ENCODE assay signal across 10 mouse cellular contexts in genomic region chrX:153707735-153708134, GRCm38 (mm10). TPM values are rescaled to one million over a fixed set of nuclear protein-coding genes. Genes with fewer than 3 reads are reported as not detected.
A peak's percentile ranks its signal among the peaks of the same experiment; 100 is the strongest.
DNase-seq lines count a peak whose midpoint lies in the region; ATAC-seq and TF ChIP-seq lines count a peak whose summit lies in the region.
"Had no signal": no experiment of that assay in that cellular context is flagged by ENCODE, and none has a peak within 500 bp of the region (broad histone marks: within the 10 kb centered on the region; RNA-seq: fewer than 3 reads in every experiment).

No protein-coding gene starts in this region.

- ATAC-seq in kidney, embryonic 15.5 days (replicated peaks; ENCODE audit: low FRiP score), result no peak

- H3K27ac ChIP-seq in kidney, adult 2 months (ENCODE audit: insufficient read depth, low read depth, low read length), result no peak overlapping the region
- no peak overlapping the region for H3K27ac ChIP-seq in kidney, embryonic 15.5 days
- H3K27ac ChIP-seq: heart, embryonic 15.5 days; liver, embryonic 15.5 days had no signal

- H3K4me3 ChIP-seq in kidney, adult 2 months (ENCODE audit: insufficient read depth, low read depth, low read length), result no peak overlapping the region
- no peak overlapping the region for H3K4me3 ChIP-seq in kidney, embryonic 15.5 days (replicated peaks)
- H3K4me3 ChIP-seq: heart, embryonic 15.5 days; liver, embryonic 15.5 days had no signal

- DNase-seq in adrenal gland, postnatal 10 days, result peak; percentile 22
- DNase-seq in adrenal gland, adult 18-20 months (ENCODE audit: low spot score in 2 of 2), result no peak
- DNase-seq in kidney, adult 2 months, result no peak
- DNase-seq in urinary bladder, postnatal 25 days (ENCODE audit: low spot score), result peak; percentile 9
- no peak for DNase-seq in urinary bladder, postnatal 36 days (ENCODE audit: low spot score in 2 of 2)
- DNase-seq in spleen, adult 18-20 months, result no peak
- DNase-seq in thymus, adult 18-20 months, result no peak

- no peaks in the 10 kb centered on the region for H3K9me3 ChIP-seq in kidney, embryonic 15.5 days (replicated peaks)
- H3K9me3 ChIP-seq: heart, embryonic 15.5 days; liver, embryonic 15.5 days had no signal

- no peaks in the 10 kb centered on the region for H3K27me3 ChIP-seq in kidney, adult 2 months (replicated peaks; ENCODE audit: control insufficient read depth, insufficient read depth, low read length)
- H3K27me3 ChIP-seq in kidney, embryonic 15.5 days, result 0 out of 2 replicates have a peak, but pooled peaks cover 12% of the 10 kb centered on the region
- H3K27me3 ChIP-seq: heart, embryonic 15.5 days; liver, embryonic 15.5 days had no signal

- no peak for TF ChIP-seq POLR2A in kidney, adult 2 months (IDR thresholded peaks at IDR 0.05; ENCODE audit: low read depth, low read length)

- H3K9ac ChIP-seq in kidney, embryonic 15.5 days, result no peak overlapping the region
- H3K9ac ChIP-seq: heart, embryonic 15.5 days; liver, embryonic 15.5 days had no signal

- H3K36me3 ChIP-seq in kidney, adult 2 months (ENCODE audit: control insufficient read depth, insufficient read depth, low read length), result no peaks in the 10 kb centered on the region
- no peaks in the 10 kb centered on the region for H3K36me3 ChIP-seq in kidney, embryonic 15.5 days
- H3K36me3 ChIP-seq: heart, embryonic 15.5 days; liver, embryonic 15.5 days had no signal

- peak; percentile 47 for TF ChIP-seq CTCF in kidney, adult 2 months (conservative IDR thresholded peaks at IDR 0.05; ENCODE audit: insufficient read depth, insufficient read length, low read depth, low read length)

- H3K4me1 ChIP-seq in kidney, adult 2 months (ENCODE audit: control insufficient read depth, insufficient read depth, low read length), result no peaks in the 10 kb centered on the region
- no peaks in the 10 kb centered on the region for H3K4me1 ChIP-seq in kidney, embryonic 15.5 days
- H3K4me1 ChIP-seq: heart, embryonic 15.5 days; liver, embryonic 15.5 days had no signal

- no peak overlapping the region for H3K4me2 ChIP-seq in kidney, embryonic 15.5 days
- H3K4me2 ChIP-seq: heart, embryonic 15.5 days; liver, embryonic 15.5 days had no signal

- WGBS in kidney, adult 2 months, result 10% methylated on average over 4 of the region's 4 CpGs
- 28% methylated on average over 4 of the region's 4 CpGs for WGBS in kidney, embryonic 15.5 days

RNA-seq across cellular contexts. Expression of gene Kctd12b, which starts 11.5 kb away (rescaled TPM):
- 10 to 100 TPM; 18.0 to 21.2 TPM for total RNA-seq in adrenal gland, postnatal 10 days (2021)
- 1 to 10 TPM; 5.1 to 7.1 TPM for total RNA-seq in adrenal gland, adult 18-20 months (2021)
- polyA plus RNA-seq in kidney, adult 2 months (2012; rRNA removed), result 3.4 and 5.0 TPM in 2 replicates
- polyA plus RNA-seq in kidney, embryonic 15.5 days (2015; fragmentation: Nextera tagmentation; extraction: Ambion mirVana), result 10.2 and 10.3 TPM in 2 replicates

RNA-seq across cellular contexts. Expression of gene Nbdy, which starts 15.7 kb away (rescaled TPM):
- 10 to 100 TPM; 51.7 to 52.5 TPM for total RNA-seq in adrenal gland, postnatal 10 days (2021)
- 10 to 100 TPM; 47.5 to 62.3 TPM for total RNA-seq in adrenal gland, adult 18-20 months (2021)
- 33.3 and 36.1 TPM in 2 replicates for polyA plus RNA-seq in kidney, adult 2 months (2012; rRNA removed)
- 97.8 and 107 TPM in 2 replicates for polyA plus RNA-seq in kidney, embryonic 15.5 days (2015; fragmentation: Nextera tagmentation; extraction: Ambion mirVana)

Comparison
In these comparisons a context has a peak if more than half of its experiments do, and no peak if none do; other contexts are left out.
1. DNase-seq: peak in adrenal gland, postnatal 10 days (single experiment) and urinary bladder, postnatal 25 days (single experiment); none in adrenal gland, adult 18-20 months (0 of 2), kidney, adult 2 months (single experiment), urinary bladder, postnatal 36 days (0 of 2), spleen, adult 18-20 months (0 of 2) and thymus, adult 18-20 months (0 of 2).